Mouse (Mus musculus): ENCODE measurements around the gene Coq10b. TPM values are rescaled to one million over a fixed set of nuclear protein-coding genes. Genes with fewer than 3 reads are reported as not detected.

Gene Coq10b
- polyA plus RNA-seq, 1 experiment = 6.6 TPM

- 91% methylated on average over 1 of the region's 1 CpGs for WGBS
Measured at GRCm38 (mm10) chr1:55107644-55108043, 55.1 kb downstream of the Coq10b start.

GRCm38 (mm10) chr1:55108473-55108872 lies 55.9 kb downstream of the Coq10b start:
- H3K4me3 ChIP-seq (ENCODE audit: low read depth, low read length) = no peak overlapping the region
- H3K36me3 ChIP-seq (ENCODE audit: control insufficient read depth, insufficient read depth, low read length) = no peaks in the 10 kb centered on the region
- no peaks in the 10 kb centered on the region for H3K4me1 ChIP-seq (ENCODE audit: control insufficient read depth, insufficient read depth, insufficient read length, low read length)
- no peak overlapping the region for H3K27ac ChIP-seq (ENCODE audit: insufficient read depth, low read depth, low read length)
- no peak for TF ChIP-seq POLR2A (IDR thresholded peaks at IDR 0.05; ENCODE audit: low read depth, low read length)
- no peaks in the 10 kb centered on the region for H3K27me3 ChIP-seq (ENCODE audit: control insufficient read depth, insufficient read depth, low read length)
- 25% methylated on average over 2 of the region's 2 CpGs for WGBS

More at GRCm38 (mm10) chr1:55107644-55108043, 55.1 kb downstream of the Coq10b start:
- TF ChIP-seq CTCF (IDR thresholded peaks at IDR 0.05; ENCODE audit: extremely low read depth, insufficient read length, insufficient replicate concordance, low read depth, low read length) (no peak), POLR2A (IDR thresholded peaks at IDR 0.05; ENCODE audit: low read depth, low read length) (no peak)
- no peak overlapping the region for H3K27ac ChIP-seq (ENCODE audit: insufficient read depth, low read depth, low read length)
- H3K27me3 ChIP-seq (ENCODE audit: control insufficient read depth, insufficient read depth, low read length) = no peaks in the 10 kb centered on the region
- H3K4me3 ChIP-seq (ENCODE audit: low read depth, low read length) = no peak overlapping the region
- H3K36me3 ChIP-seq (ENCODE audit: control insufficient read depth, insufficient read depth, low read length) = no peaks in the 10 kb centered on the region
- no peaks in the 10 kb centered on the region for H3K4me1 ChIP-seq (ENCODE audit: control insufficient read depth, insufficient read depth, insufficient read length, low read length)

GRCm38 (mm10) chr1:55109066-55109766 lies 56.6 kb downstream of the Coq10b start:
- H3K27me3 ChIP-seq (ENCODE audit: control insufficient read depth, insufficient read depth, low read length) = no peaks in the 10 kb centered on the region
- H3K4me3 ChIP-seq (ENCODE audit: low read depth, low read length) = no peak overlapping the region
- TF ChIP-seq POLR2A (IDR thresholded peaks at IDR 0.05; ENCODE audit: low read depth, low read length) = no peak
- no peak for TF ChIP-seq CTCF (IDR thresholded peaks at IDR 0.05; ENCODE audit: extremely low read depth, insufficient read length, insufficient replicate concordance, low read depth, low read length)
- H3K4me1 ChIP-seq (ENCODE audit: control insufficient read depth, insufficient read depth, insufficient read length, low read length) = no peaks in the 10 kb centered on the region
- WGBS = 95% methylated on average over 4 of the region's 4 CpGs
- no peak overlapping the region for H3K27ac ChIP-seq (ENCODE audit: insufficient read depth, low read depth, low read length)
- no peaks in the 10 kb centered on the region for H3K36me3 ChIP-seq (ENCODE audit: control insufficient read depth, insufficient read depth, low read length)

Other genes starting within 250 kb of the Coq10b start
- gene Ankrd44, start 126.4 kb upstream of the Coq10b start, polyA plus RNA-seq (2012; rRNA removed) = 3.7 and 4.2 TPM in 2 replicates
- 5.5 and 13.2 TPM in 2 replicates for gene Sf3b1, start 25.3 kb upstream of the Coq10b start, polyA plus RNA-seq (2012; rRNA removed)
- 6.8 and 10.7 TPM in 2 replicates for gene Hspe1, start 35.4 kb downstream of the Coq10b start, polyA plus RNA-seq (2012; rRNA removed)
- gene Hspd1, start 35.5 kb downstream of the Coq10b start, polyA plus RNA-seq (2012; rRNA removed) = 3.5 and 6.1 TPM in 2 replicates
- 1.6 and 2.8 TPM in 2 replicates for gene Mob4, start 78.5 kb downstream of the Coq10b start, polyA plus RNA-seq (2012; rRNA removed)
- gene Rftn2, start 174.0 kb downstream of the Coq10b start, polyA plus RNA-seq (2012; rRNA removed) = 0.53 and 0.85 TPM in 2 replicates
- 1.4 and 1.7 TPM in 2 replicates for gene Mars2, start 184.4 kb downstream of the Coq10b start, polyA plus RNA-seq (2012; rRNA removed)